Mouse (Mus musculus): ENCODE data around the gene Aim2.
"Not testable (repeated sequence)": the region's sequence is repeated elsewhere in the genome, so short reads cannot be mapped to it uniquely, and the experiment has no call there.

The Aim2 gene

GRCm38 (mm10) chr1:173480399-173481181 is 129.9 kb downstream of the Aim2 start:
- not testable (repeated sequence) for DNase-seq

GRCm38 (mm10) chr1:173481182-173481574 is 130.5 kb downstream of the Aim2 start:
- not testable (repeated sequence) for DNase-seq

GRCm38 (mm10) chr1:173490812-173491480 is 140.3 kb downstream of the Aim2 start, which contains the start of gene Ifi206:
TSS of gene Ifi206 (minus strand) at chr1:173491041.
- DNase-seq: not testable (repeated sequence)

- DNase-seq: not testable (repeated sequence)
Observed at GRCm38 (mm10) chr1:173491483-173491882, 140.8 kb downstream of the Aim2 start.

- DNase-seq: not testable (repeated sequence)
Observed at GRCm38 (mm10) chr1:173510595-173510994, 159.9 kb downstream of the Aim2 start.

All from retina, postnatal 1 day (tissue).